Mouse (Mus musculus): Measurements from ENCODE around the gene Mapk14. TPM values are rescaled to one million over a fixed set of nuclear protein-coding genes. Genes with fewer than 3 reads are reported as not detected.
"Not testable (repeated sequence)": the region's sequence is repeated elsewhere in the genome, so short reads cannot be mapped to it uniquely, and the experiment has no call there.

Mapk14 gene
- polyA plus RNA-seq, 1 experiment from 2014 or later: 48.9 TPM

- Histone ChIP-seq H3K27ac (no peak within 1 kb of the TSS), H3K9me3 (no peaks in the 10 kb centered on the region), H3K27me3 (ENCODE audit: insufficient read depth, poor library complexity, severe bottlenecking) (no peaks in the 10 kb centered on the region), H3K4me1 (peaks cover 15% of the 10 kb centered on the region), H3K4me3 (no peak within 1 kb of the TSS), H3K36me3 (peaks cover 87% of the 10 kb centered on the region)
- DNase-seq (ENCODE audit: low spot score): no peak
- 88% methylated on average over 4 of the region's 4 CpGs for WGBS
These were observed 34.7 kb downstream of the Mapk14 start, which contains the start of gene AC170998.1 for GRCm38 (mm10) chr17:28725783-28726182. Gene AC170998.1, plus strand, starts transcription at chr17:28726083.

GRCm38 (mm10) chr17:28727511-28727910, 36.4 kb downstream of the Mapk14 start:
- H3K27me3 ChIP-seq (ENCODE audit: insufficient read depth, poor library complexity, severe bottlenecking); H3K4me1 ChIP-seq; H3K27ac ChIP-seq; DNase-seq (ENCODE audit: low spot score); H3K4me3 ChIP-seq; H3K9me3 ChIP-seq: not testable (repeated sequence)
- H3K36me3 ChIP-seq: peaks cover 93% of the 10 kb centered on the region
- WGBS: 92% methylated on average over 11 of the region's 11 CpGs

DNA sequence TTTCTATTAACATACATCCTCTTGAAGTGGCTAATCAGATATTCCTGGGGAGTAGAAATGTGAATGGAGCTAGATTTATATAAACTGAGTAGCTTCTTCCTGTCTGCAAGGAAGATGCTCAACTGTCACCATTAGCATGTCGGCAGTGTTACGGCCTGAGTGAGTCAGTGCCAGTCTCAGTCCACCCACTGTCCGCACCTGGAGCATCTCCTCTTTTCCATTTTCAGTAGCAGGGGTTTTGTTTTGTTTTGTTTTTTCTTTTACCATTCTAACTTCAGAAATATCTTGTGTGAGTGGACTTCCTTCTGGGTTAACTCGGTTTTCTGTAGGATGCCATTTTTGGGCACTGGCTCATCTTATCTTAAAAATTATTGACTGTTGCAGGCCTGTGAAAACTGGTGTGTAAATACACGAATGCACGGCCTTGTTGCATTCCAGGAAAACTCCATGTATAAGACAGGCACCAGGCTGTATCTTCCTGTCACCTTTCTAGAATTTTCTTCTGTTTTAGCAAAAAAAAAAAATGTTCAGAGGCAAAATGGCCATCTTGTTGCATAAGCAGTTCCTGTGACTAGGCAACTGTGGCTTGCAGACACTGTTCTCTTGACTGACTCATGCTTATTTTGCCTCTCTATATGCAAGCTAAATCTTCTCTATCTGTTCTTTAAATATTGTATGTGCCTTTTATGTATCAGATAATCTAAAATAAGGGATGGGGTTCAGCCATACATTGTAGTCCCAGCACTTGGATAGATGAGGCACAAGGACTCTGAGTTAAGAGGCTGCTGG, 44.4 kb downstream of the Mapk14 start:
- DNase-seq (ENCODE audit: low spot score): no peak
- no peak overlapping the region for H3K27ac ChIP-seq
- H3K9me3 ChIP-seq: no peaks in the 10 kb centered on the region
- peaks cover 75% of the 10 kb centered on the region for H3K36me3 ChIP-seq
- no peaks in the 10 kb centered on the region for H3K27me3 ChIP-seq (ENCODE audit: insufficient read depth, poor library complexity, severe bottlenecking)
- 88% methylated on average over 6 of the region's 6 CpGs for WGBS
- H3K4me1 ChIP-seq: peaks cover 12% of the 10 kb centered on the region
- no peak overlapping the region for H3K4me3 ChIP-seq

DNA sequence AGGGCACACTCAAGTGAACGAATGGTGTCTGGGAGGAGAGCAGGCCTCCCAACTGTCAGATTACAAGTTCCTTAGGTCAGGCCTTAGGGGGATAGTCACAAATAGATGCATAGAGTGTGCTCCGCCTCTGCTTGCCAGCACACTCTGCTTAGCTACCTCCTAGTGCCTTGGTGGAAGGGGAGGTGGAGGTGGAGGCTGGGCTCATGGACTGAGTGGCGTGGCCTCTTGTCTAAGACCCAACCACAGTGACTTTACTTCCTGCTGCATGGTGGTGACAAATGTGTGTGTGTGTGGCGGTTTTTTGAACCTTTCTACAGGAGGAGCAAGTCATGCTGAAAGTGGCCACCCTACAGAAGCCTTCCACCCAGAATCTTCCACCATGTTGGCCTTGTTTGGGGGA, 45.4 kb downstream of the Mapk14 start:
- WGBS: 76% methylated on average over 4 of the region's 4 CpGs
- no peaks in the 10 kb centered on the region for H3K9me3 ChIP-seq
- H3K36me3 ChIP-seq: peaks cover 75% of the 10 kb centered on the region
- H3K4me1 ChIP-seq: peaks cover 12% of the 10 kb centered on the region
- H3K27ac ChIP-seq: no peak overlapping the region
- DNase-seq (ENCODE audit: low spot score): no peak
- H3K4me3 ChIP-seq: no peak overlapping the region
- no peaks in the 10 kb centered on the region for H3K27me3 ChIP-seq (ENCODE audit: insufficient read depth, poor library complexity, severe bottlenecking)

DNA sequence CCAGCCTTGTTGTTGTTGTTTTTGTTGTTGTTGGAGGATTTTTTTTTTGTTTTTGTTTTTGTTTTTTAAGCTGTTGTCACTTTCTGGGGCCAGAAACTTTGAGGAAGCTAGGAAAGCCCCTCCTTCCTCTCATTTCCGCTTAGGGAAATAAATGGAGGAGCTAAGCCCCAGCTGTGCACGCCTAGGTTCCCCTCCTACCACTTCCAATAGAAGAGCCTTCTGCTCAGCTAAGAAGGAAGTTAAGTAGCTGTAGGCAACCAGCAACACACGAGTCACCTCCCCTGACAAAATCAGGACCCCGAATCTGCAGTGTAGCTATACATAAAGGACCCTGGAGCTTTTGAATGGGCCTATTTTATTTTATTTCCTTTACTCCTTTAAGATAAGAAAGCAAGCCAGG, 46.8 kb downstream of the Mapk14 start:
- no peaks in the 10 kb centered on the region for H3K27me3 ChIP-seq (ENCODE audit: insufficient read depth, poor library complexity, severe bottlenecking)
- H3K4me3 ChIP-seq: no peak overlapping the region
- no peak for DNase-seq (ENCODE audit: low spot score)
- 87% methylated on average over 4 of the region's 4 CpGs for WGBS
- H3K4me1 ChIP-seq: peaks cover 12% of the 10 kb centered on the region
- H3K36me3 ChIP-seq: peaks cover 76% of the 10 kb centered on the region
- no peak overlapping the region for H3K27ac ChIP-seq
- H3K9me3 ChIP-seq: no peaks in the 10 kb centered on the region

GRCm38 (mm10) chr17:28739244-28739643, 48.1 kb downstream of the Mapk14 start:
- H3K27me3 ChIP-seq (ENCODE audit: insufficient read depth, poor library complexity, severe bottlenecking): no peaks in the 10 kb centered on the region
- no peak for DNase-seq (ENCODE audit: low spot score)
- H3K9me3 ChIP-seq: no peaks in the 10 kb centered on the region
- peaks cover 82% of the 10 kb centered on the region for H3K36me3 ChIP-seq
- peaks cover 12% of the 10 kb centered on the region for H3K4me1 ChIP-seq
- no peak overlapping the region for H3K27ac ChIP-seq
- no peak overlapping the region for H3K4me3 ChIP-seq
- WGBS: 94% methylated on average over 6 of the region's 6 CpGs

GRCm38 (mm10) chr17:28743145-28743866, 52.2 kb downstream of the Mapk14 start:
- Histone ChIP-seq H3K4me1 (no peaks in the 10 kb centered on the region), H3K27me3 (ENCODE audit: insufficient read depth, poor library complexity, severe bottlenecking) (no peaks in the 10 kb centered on the region), H3K27ac (no peak overlapping the region), H3K4me3 (no peak overlapping the region), H3K36me3 (peaks cover 99% of the 10 kb centered on the region), H3K9me3 (no peaks in the 10 kb centered on the region)
- peak; percentile 63 for DNase-seq (ENCODE audit: low spot score)
- 89% methylated on average over 11 of the region's 11 CpGs for WGBS

GRCm38 (mm10) chr17:28743916-28744315, 52.8 kb downstream of the Mapk14 start:
- no peak overlapping the region for H3K27ac ChIP-seq
- WGBS: 88% methylated on average over 9 of the region's 9 CpGs
- no peaks in the 10 kb centered on the region for H3K27me3 ChIP-seq (ENCODE audit: insufficient read depth, poor library complexity, severe bottlenecking)
- DNase-seq (ENCODE audit: low spot score): peak; percentile 69
- H3K4me3 ChIP-seq: no peak overlapping the region
- H3K4me1 ChIP-seq: no peaks in the 10 kb centered on the region
- H3K9me3 ChIP-seq: no peaks in the 10 kb centered on the region
- H3K36me3 ChIP-seq: peaks cover 99% of the 10 kb centered on the region

- WGBS: 82% methylated on average over 6 of the region's 6 CpGs
- Histone ChIP-seq H3K4me3 (no peak overlapping the region), H3K36me3 (peaks cover 83% of the 10 kb centered on the region), H3K9me3 (no peaks in the 10 kb centered on the region), H3K27ac (no peak overlapping the region), H3K27me3 (ENCODE audit: insufficient read depth, poor library complexity, severe bottlenecking) (no peaks in the 10 kb centered on the region), H3K4me1 (no peaks in the 10 kb centered on the region)
- DNase-seq (ENCODE audit: low spot score): no peak
These were observed 54.6 kb downstream of the Mapk14 start for GRCm38 (mm10) chr17:28745773-28746172.

GRCm38 (mm10) chr17:28748001-28748400, 56.9 kb downstream of the Mapk14 start:
- H3K27ac ChIP-seq: no peak overlapping the region
- peaks cover 60% of the 10 kb centered on the region for H3K36me3 ChIP-seq
- no peak overlapping the region for H3K4me3 ChIP-seq
- 88% methylated on average over 4 of the region's 4 CpGs for WGBS
- no peaks in the 10 kb centered on the region for H3K4me1 ChIP-seq
- no peak for DNase-seq (ENCODE audit: low spot score)
- H3K27me3 ChIP-seq (ENCODE audit: insufficient read depth, poor library complexity, severe bottlenecking): no peaks in the 10 kb centered on the region
- no peaks in the 10 kb centered on the region for H3K9me3 ChIP-seq

DNA sequence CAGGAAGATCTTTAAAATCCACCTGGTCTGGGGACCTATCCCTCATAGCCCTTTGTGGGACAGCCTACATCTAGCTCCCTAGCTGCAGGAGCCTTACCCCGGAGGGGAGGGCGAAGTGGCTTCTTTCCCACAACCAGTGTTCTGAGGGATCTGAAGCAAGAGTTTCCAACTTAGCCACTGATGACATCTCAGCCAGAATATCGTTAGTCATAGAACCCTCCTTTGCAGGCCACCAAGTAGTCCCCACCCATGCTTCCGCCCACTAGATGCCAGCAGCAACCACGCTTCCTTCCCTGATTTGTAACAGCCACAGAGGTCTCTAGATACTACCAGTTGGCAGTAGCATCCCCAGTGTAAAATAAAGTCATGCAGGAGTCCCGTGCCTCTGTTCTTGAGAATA, 59.5 kb downstream of the Mapk14 start:
- no peak overlapping the region for H3K4me3 ChIP-seq
- no peak overlapping the region for H3K27ac ChIP-seq
- peaks cover 35% of the 10 kb centered on the region for H3K36me3 ChIP-seq
- H3K27me3 ChIP-seq (ENCODE audit: insufficient read depth, poor library complexity, severe bottlenecking): no peaks in the 10 kb centered on the region
- H3K4me1 ChIP-seq: no peaks in the 10 kb centered on the region
- WGBS: 68% methylated on average over 6 of the region's 6 CpGs
- no peaks in the 10 kb centered on the region for H3K9me3 ChIP-seq
- no peak for DNase-seq (ENCODE audit: low spot score)

DNA sequence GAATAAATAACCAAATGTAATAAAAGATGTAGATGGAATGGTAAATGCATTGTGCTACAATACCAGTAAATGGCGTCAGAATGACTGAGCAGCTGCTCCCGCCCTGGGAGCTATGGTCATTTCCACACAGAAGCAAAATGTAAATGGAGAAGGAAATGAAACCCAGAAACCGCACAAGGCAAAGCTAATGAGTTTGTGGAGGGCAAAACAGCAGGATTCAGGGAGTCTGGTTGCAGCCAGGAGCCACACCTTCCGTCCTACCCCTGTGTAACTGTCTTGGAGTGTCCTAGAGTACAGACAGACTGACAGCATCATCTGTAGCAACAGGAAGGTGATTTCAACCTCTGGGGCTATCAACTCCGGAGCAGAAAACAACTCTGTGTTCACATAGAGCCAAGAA, 65.3 kb downstream of the Mapk14 start:
- no peak for DNase-seq (ENCODE audit: low spot score)
- H3K27me3 ChIP-seq (ENCODE audit: insufficient read depth, poor library complexity, severe bottlenecking): no peaks in the 10 kb centered on the region
- H3K9me3 ChIP-seq: no peaks in the 10 kb centered on the region
- no peak overlapping the region for H3K4me3 ChIP-seq
- no peak overlapping the region for H3K27ac ChIP-seq
- 72% methylated on average over 5 of the region's 5 CpGs for WGBS
- H3K36me3 ChIP-seq: no peaks in the 10 kb centered on the region
- H3K4me1 ChIP-seq: peaks cover 7% of the 10 kb centered on the region; the same call in 1 of the 2 replicates

- H3K4me3 ChIP-seq: no peak overlapping the region
- H3K9me3 ChIP-seq: no peaks in the 10 kb centered on the region
- DNase-seq (ENCODE audit: low spot score): no peak
- H3K4me1 ChIP-seq: peaks cover 7% of the 10 kb centered on the region; the same call in 1 of the 2 replicates
- no peak overlapping the region for H3K27ac ChIP-seq
- H3K27me3 ChIP-seq (ENCODE audit: insufficient read depth, poor library complexity, severe bottlenecking): no peaks in the 10 kb centered on the region
- no peaks in the 10 kb centered on the region for H3K36me3 ChIP-seq
- WGBS: 75% methylated on average over 2 of the region's 2 CpGs
These were observed 66.3 kb downstream of the Mapk14 start for GRCm38 (mm10) chr17:28757470-28757869.
